Mouse (Mus musculus) left cerebral cortex, adult 9 months (tissue): ENCODE results near the gene Mon1b.

Source experiments
- DNase-seq, 2 experiments: peaks; one replicate each; pipeline ENCODE4 v3.0.0; 2022; ENCODE audit warnings: low spot score in 2 of 2

Mon1b gene

DNA sequence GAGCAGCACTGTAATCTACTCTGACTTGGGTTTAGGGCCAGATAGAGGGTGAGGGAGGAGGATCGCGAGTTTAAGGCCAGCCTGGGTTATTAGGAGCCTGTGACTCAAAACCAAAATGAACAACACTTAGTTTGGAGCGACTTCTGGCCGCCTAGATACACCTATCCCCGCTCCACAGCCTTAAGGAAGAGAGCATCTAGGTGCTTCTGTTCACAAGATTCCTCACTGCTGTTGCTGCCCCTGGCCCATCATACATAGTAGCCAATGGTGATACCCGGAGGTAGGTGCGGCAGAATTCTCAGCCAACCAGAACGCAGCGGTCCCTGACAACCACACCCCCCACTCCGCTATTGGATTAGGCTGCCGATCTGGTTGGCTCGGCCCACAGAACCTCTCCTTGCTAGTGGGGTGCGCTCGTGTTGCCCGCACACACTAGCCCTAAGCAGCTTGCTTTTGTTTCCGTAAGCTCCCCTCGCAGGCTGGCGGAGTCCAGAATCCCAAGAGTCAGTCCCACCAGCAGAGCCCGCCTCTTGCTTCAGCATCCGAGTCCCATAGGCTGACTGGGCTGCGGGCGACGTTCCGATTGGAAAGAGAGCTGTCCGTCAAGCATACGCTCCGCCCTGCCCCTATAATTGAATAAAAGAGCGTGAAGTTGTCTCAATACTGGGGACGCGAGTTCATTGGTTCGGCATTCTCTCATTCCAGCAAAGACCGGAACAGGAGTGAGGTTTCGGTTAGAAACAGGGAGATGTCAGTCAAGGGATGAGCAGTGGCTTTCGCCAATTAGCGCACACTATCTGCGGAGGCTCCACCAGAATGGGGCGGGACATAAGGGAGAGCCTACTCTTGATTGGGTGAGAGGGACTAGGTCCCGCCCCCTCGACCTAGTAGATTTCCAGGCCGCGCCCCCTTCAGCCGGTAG is at the start of gene Mon1b:
Gene Mon1b (plus strand): TSS at position 918 of the 922 bp plus-strand sequence.
- peak; percentile 98 to 99 for DNase-seq

GRCm38 (mm10) chr8:113598401-113598800 is 37.0 kb upstream of the Mon1b start:
- DNase-seq: no peak

- peak in 1 of 2 experiments; percentile 75 for DNase-seq
Observed at GRCm38 (mm10) chr8:113632634-113633033, 2.8 kb upstream of the Mon1b start.

DNA sequence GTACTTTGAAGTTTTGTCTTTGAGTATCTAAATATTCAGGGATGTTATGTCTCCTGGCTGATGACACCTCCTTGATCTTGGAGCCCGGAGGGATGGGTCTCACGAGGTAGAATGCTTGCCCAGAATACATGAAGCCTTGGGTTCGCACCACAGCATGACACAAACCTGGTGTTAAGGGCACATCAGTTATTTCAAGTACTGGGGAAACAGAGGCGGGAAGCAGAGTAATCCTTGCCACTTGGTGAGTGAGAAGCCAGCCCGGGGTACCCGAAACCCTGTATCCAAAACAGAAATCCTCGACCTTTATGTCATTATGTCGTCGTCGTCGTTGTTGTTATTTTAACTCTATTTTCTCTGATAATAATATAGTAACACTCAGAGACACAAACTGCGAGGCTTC is 1.2 kb upstream of the Mon1b start:
- no peak for DNase-seq

GRCm38 (mm10) chr8:113635592-113636279 is 349 bp downstream of the Mon1b start:
- DNase-seq: no peak

GRCm38 (mm10) chr8:113636280-113636628 is 867 bp downstream of the Mon1b start:
- no peak for DNase-seq

GRCm38 (mm10) chr8:113640357-113640756 is 5.0 kb downstream of the Mon1b start:
- DNase-seq: no peak

- DNase-seq: no peak
Observed at GRCm38 (mm10) chr8:113642926-113643325, 7.5 kb downstream of the Mon1b start, which contains the start of gene Syce1l. Syce1l (plus strand) TSS chr8:113643213.

DNA sequence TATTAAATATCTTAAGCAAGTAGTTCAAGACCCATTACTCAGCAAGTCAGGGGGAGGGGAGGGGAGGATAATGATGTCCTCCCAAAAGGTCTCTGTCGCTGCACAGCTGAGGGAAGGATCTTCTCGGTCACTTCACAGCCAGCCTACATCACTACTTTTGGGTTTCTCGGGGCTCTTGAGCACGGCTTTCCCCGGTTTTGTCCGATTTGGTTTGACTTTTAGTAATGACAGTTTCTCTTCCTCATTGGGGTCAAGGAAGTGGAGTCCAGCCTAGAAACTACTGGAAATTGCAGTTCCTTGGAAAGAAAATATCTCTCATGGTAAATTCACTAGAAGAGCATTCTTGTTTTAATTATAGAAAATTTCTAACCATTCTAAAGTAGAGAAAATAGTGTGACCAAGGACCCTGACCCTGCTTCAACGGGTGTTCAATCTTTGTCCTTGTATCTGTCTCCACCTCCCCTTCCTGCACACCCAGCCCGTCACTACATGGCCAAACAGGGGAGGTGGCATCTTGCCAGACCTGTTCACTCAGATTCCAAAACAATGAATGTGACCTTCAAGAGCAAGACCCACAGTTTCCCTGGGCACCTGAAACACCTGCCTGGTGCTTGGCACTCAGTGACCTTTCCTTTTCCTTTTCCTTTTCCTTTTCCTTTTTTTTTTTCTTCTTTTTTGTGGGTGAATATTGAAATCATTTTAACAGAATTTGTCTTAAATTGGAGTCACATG is 8.3 kb downstream of the Mon1b start:
- no peak for DNase-seq

- no peak for DNase-seq
Observed at GRCm38 (mm10) chr8:113645220-113645619, 9.8 kb downstream of the Mon1b start.

GRCm38 (mm10) chr8:113652450-113652849 is 17.1 kb downstream of the Mon1b start:
- DNase-seq: no peak

GRCm38 (mm10) chr8:113653151-113653550 is 17.8 kb downstream of the Mon1b start:
- no peak for DNase-seq

DNA sequence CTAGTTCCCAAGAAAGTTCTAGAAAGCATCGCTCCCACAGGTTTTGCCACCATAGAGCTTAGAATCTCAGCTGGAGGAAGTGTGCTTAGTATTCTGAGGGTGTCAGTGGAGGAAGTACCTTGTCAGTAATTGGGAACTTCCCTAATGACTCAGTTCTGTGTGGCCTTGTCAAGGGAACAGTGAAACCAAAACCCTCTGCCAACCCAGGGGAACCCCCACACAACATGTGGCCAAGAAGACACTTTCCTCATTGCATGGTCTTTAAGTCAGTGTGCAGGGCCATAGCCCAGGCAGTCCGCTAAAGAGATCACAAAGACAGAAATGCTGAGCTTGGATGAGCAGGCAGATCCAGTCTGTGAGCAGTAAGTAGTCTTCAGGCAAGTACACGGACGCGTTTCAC is 20.8 kb downstream of the Mon1b start:
- no peak for DNase-seq

- DNase-seq: no peak
Observed at GRCm38 (mm10) chr8:113656681-113657298, 21.4 kb downstream of the Mon1b start.

DNA sequence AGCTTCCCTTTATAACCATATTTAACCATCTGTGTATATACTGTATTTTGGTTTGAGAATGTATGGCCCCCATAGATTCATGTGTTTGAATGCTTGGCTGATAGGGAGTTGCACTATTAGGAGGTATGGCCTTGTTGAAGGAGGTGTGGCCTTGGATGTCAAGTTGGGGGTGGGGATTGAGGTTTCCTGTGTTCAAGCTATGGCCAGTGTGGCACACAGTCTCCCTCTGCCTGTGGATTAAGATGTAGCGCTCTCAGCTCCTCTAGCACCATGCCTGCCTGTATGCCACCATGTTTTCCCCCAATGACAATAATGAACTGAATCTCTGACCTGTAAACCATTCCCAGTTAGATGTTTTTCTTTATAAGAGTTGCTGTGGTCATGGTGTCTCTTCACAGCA is 24.7 kb downstream of the Mon1b start:
- DNase-seq: no peak

- DNase-seq: peak; percentile 55 to 95
Observed at GRCm38 (mm10) chr8:113664544-113664943, 29.2 kb downstream of the Mon1b start.

DNA sequence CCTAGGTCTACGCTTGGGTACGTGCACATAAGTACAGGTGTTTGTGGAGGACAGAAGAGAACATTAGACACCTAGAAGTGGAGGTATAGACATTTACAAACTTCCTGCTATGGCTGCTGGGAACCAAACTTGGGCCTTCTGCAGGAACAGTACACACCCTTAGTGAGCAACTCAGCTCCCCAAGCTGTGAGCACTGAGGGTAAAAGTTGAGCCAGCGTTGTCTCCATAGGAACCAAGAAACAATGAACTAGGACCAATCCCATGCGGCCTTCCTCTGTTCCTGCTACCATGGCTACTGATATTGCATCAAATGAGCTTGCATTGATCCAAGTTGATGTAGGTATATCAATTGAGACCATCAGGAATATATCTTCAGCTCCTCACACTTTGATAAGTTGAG is 29.6 kb downstream of the Mon1b start:
- no peak for DNase-seq

DNA sequence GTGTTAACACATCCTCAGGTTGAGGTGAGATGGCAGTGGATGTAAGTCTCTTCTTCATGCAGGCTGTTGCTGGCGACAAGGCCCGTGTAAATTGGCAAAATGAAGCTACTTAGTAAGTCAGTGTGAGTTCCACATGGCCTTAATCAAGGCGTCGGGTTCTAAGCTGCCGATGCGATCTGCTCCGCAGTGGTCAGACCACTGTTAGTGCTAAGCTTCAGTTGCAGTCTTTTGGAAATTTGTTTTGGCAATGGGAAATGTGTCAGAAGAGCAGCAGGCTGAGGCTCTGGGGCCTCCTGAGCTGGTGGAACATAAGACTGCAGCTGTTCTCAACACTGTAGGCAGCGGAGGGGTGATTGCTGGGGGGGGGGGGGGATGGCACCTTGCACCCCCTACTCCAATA is 30.6 kb downstream of the Mon1b start:
- DNase-seq: no peak

DNA sequence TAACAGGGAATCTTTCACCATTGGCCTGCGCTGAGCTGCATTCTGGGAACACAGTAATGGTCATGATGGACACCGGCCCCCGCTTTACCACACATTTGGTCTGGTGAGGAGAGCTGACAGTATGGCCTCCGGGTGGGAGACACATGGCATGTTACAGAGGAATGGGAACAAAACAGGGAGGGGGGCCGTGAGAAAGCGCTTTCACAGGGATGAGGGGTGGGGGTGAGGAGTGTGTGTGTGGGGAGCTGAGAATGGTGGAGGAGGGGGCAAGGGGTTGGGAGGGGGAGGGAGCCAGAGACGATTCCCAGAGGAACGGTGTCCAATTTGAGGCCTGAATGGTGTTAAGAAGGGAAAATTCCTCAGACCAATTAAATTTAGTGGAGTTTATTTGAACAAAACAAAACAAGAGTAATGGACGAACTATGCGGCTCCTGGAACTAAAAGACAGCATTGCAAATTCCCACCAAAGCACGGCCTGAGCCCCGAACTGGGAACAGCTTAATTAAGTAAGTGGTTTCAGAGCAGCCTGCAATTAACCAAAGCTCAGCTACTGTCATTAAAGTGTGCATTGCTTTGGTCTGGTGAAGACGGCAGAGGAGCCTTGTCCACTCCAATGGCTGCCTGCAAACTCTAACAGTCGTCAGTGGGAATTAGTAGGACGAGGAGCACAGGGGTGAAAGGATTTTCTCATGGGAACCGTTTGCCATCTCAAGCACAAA is 31.5 kb downstream of the Mon1b start:
- DNase-seq: no peak

DNA sequence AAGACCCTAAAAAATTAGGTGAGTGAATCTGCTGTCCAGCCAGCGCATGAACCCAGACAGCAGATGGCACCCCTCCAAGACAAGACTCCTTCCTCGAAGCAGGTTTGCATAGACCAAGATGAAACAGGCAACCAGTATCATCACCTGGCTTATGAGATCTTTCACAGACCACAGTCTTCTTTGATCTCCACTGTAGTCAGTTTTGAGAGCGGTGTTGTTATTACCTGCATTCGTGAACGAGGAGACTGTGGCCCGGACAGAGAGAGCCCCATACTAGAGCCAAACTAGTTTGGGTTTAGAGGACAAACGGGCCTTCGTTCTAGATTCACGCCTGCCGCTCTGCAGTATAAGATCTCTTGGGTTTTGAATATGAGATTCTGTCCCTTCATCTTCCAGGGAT is 34.5 kb downstream of the Mon1b start:
- DNase-seq: no peak

DNA sequence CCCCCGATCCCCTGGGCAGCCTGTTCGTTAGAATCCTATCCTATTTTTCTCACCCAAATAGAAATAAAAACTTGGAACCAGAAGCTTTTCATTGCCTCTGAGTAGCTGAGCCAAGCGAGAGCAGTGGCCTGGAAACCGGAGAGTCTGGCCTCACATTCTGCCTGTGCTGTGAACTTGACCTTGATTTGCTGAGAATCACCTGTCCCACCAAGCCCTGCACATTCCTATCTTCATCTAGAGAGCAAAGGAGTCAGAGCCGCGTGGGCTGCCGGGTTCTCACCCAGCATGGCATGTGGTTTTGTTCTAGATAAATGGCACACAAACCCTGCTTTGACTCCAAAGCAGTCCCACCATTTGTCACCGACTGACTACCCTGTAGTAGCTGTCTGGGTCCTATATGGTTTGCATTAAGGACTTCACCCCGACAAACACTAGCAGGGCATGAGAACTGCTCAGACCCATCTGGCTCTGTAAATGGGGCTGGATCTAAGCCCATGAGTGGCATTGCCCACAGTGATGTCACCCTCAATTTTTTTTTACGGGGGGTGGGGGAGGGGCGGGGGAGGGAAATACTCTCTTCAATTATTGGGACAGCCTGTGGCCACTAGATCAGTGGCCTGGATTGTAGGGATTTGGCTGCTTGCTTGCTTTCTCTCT is 37.3 kb downstream of the Mon1b start:
- no peak for DNase-seq
